Comparison of ENCODE assay signal across 20 mouse cellular contexts in genomic region chr5:16538067-16538466, GRCm38 (mm10). TPM values are rescaled to one million over a fixed set of nuclear protein-coding genes. Genes with fewer than 3 reads are reported as not detected.
DNase-seq lines count a peak whose midpoint lies in the region; ATAC-seq lines count a peak whose summit lies in the region.
"Had no signal": no experiment of that assay in that cellular context is flagged by ENCODE, and none has a peak within 500 bp of the region (broad histone marks: within the 10 kb centered on the region; RNA-seq: fewer than 3 reads in every experiment).

No protein-coding gene starts in this region.

- no peaks in the 10 kb centered on the region for H3K27me3 ChIP-seq in liver, embryonic 12.5 days (replicated peaks)
- H3K27me3 ChIP-seq: embryonic facial prominence, embryonic 13.5 days; forebrain, embryonic 13.5 days; hindbrain, embryonic 13.5 days had no signal

- intact Hi-C loops in left cerebral cortex, postnatal 36 days (cut with DNase I) = no loop called here

- DNase-seq in A20 (ENCODE audit: low read depth, low spot score) = peak; percentile 1
- DNase-seq in MEL-GATA-1-ER (ENCODE audit: extremely low read depth, low read depth) = peak; percentile 76
- DNase-seq in left cerebral cortex, postnatal 36 days (ENCODE audit: low spot score in 2 of 2) = no peak
- no peak for DNase-seq in layer of hippocampus, adult 8-10 months (ENCODE audit: low spot score in 2 of 2)
- DNase-seq: adrenal gland, adult 8-10 months; cerebellum, adult 18-20 months; cerebellum, postnatal 14 days; gastrocnemius, adult 2 months; gastrocnemius, postnatal 25 days; heart, adult 18-20 months; heart, postnatal 10 days; heart, postnatal 4 days; kidney, adult 11 months had no signal

- peak; percentile 35 for ATAC-seq in granulocyte monocyte progenitor cell, adult 5-6 weeks (replicated peaks; ENCODE audit: poor library complexity, severe bottlenecking)
- ATAC-seq in liver, embryonic 12.5 days = no peak
- ATAC-seq: forebrain, embryonic 13.5 days; hindbrain, postnatal 0 days had no signal

- no peak overlapping the region for H3K9ac ChIP-seq in liver, embryonic 12.5 days
- H3K9ac ChIP-seq: embryonic facial prominence, embryonic 13.5 days; forebrain, embryonic 13.5 days; hindbrain, embryonic 13.5 days had no signal

- no peaks in the 10 kb centered on the region for H3K9me3 ChIP-seq in liver, embryonic 12.5 days (replicated peaks)
- H3K9me3 ChIP-seq: embryonic facial prominence, embryonic 13.5 days; forebrain, embryonic 13.5 days; heart, embryonic 10.5 days; hindbrain, embryonic 13.5 days had no signal

- no peak overlapping the region for H3K27ac ChIP-seq in liver, embryonic 12.5 days
- H3K27ac ChIP-seq: embryonic facial prominence, embryonic 13.5 days; forebrain, embryonic 13.5 days; gastrocnemius, adult 2 months; heart, embryonic 10.5 days; hindbrain, embryonic 13.5 days; hindbrain, postnatal 0 days had no signal

- 63% methylated on average over 2 of the region's 2 CpGs for WGBS in liver, embryonic 12.5 days (ENCODE audit: insufficient replicate concordance)

- H3K36me3 ChIP-seq in liver, embryonic 12.5 days = no peaks in the 10 kb centered on the region
- H3K36me3 ChIP-seq: embryonic facial prominence, embryonic 13.5 days; heart, embryonic 10.5 days; hindbrain, embryonic 13.5 days had no signal

- no peak overlapping the region for H3K4me3 ChIP-seq in liver, embryonic 12.5 days
- H3K4me3 ChIP-seq: embryonic facial prominence, embryonic 13.5 days; forebrain, embryonic 13.5 days; gastrocnemius, adult 2 months; heart, embryonic 10.5 days; hindbrain, embryonic 13.5 days had no signal

- no peak overlapping the region for H3K4me2 ChIP-seq in liver, embryonic 12.5 days
- H3K4me2 ChIP-seq: embryonic facial prominence, embryonic 13.5 days; forebrain, embryonic 13.5 days; hindbrain, embryonic 13.5 days had no signal

- H3K4me1 ChIP-seq in liver, embryonic 12.5 days = no peaks in the 10 kb centered on the region
- H3K4me1 ChIP-seq: embryonic facial prominence, embryonic 13.5 days; forebrain, embryonic 13.5 days; heart, embryonic 10.5 days; hindbrain, embryonic 13.5 days had no signal

RNA-seq across cellular contexts. Expression of gene Hgf, which starts 15.2 kb away (rescaled TPM):
- 9.3 and 12.9 TPM in 2 replicates for total RNA-seq in granulocyte monocyte progenitor cell, adult 5-6 weeks (2014; fragmentation: Nextera tagmentation)
- total RNA-seq in granulocyte monocyte progenitor cell, adult 5-6 weeks (2017) = 12.9 and 13.4 TPM in 2 replicates
- polyA plus RNA-seq in liver, embryonic 12.5 days (2016; fragmentation: Nextera tagmentation; extraction: Ambion mirVana) = 4.6 and 5.7 TPM in 2 replicates
- total RNA-seq in left cerebral cortex, postnatal 36 days (2021) = 1 to 10 TPM; 8.1 TPM
- 1 to 10 TPM; 4.6 to 8.9 (median 7.4) TPM for total RNA-seq in layer of hippocampus, adult 8-10 months (2022)

Comparison
In these comparisons a context has a peak if more than half of its experiments do, and no peak if none do; other contexts are left out.
1. DNase-seq: peak in A20 (single experiment) and MEL-GATA-1-ER (single experiment); none in left cerebral cortex, postnatal 36 days (0 of 2) and layer of hippocampus, adult 8-10 months (0 of 2).